Comparison of ENCODE assay signal across 7 mouse cellular contexts in the genomic region with DNA sequence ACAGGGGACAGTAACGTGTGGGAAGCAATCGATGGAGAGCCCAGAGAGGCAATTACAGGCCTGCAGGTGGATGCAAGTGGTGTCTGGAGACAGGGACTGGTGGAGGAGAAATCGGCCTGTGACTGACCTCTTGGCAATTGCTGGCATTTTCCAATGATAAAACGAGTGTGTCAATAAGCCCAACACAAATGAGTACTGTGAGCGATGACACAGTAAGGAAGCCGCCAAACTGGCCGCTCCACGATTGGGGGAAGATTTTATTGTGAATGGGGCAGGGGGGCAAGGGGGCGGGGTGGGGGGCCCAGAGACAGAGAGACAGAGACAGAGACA. TPM values are rescaled to one million over a fixed set of nuclear protein-coding genes. Genes with fewer than 3 reads are reported as not detected.
DNase-seq lines count a peak whose midpoint lies in the region; ATAC-seq and TF ChIP-seq lines count a peak whose summit lies in the region.

No protein-coding gene starts in this region.

- no peaks in the 10 kb centered on the region for H3K27me3 ChIP-seq in thymus, adult 2 months (ENCODE audit: control insufficient read depth, insufficient read depth, low read length)
- H3K27me3 ChIP-seq in forebrain, postnatal 0 days (ENCODE audit: insufficient read depth, low read length), result no peaks in the 10 kb centered on the region
- no peaks in the 10 kb centered on the region for H3K27me3 ChIP-seq in liver, embryonic 15.5 days

- no peak for TF ChIP-seq CTCF in thymus, adult 2 months (IDR thresholded peaks at IDR 0.05; ENCODE audit: borderline replicate concordance, control insufficient read depth, extremely low read depth, insufficient read depth, low read length, poor library complexity)
- no peak for TF ChIP-seq CTCF in forebrain, postnatal 0 days (IDR thresholded peaks at IDR 0.05; ENCODE audit: low read depth)

- 0 out of 2 replicates have a peak, but pooled peaks have one; percentile 10 for ATAC-seq in forebrain, postnatal 0 days
- no peak for ATAC-seq in liver, embryonic 15.5 days (ENCODE audit: insufficient read depth)
- ATAC-seq in monocyte, adult 5-6 weeks (replicated peaks; ENCODE audit: insufficient number of reproducible peaks, low FRiP score, low TSS enrichment, poor library complexity, severe bottlenecking), result no peak

- peak overlapping the region; percentile 73; the same call in 1 of the 2 replicates for H3K27ac ChIP-seq in thymus, adult 2 months (ENCODE audit: control insufficient read depth, insufficient read depth, low read length)
- H3K27ac ChIP-seq in forebrain, postnatal 0 days (ENCODE audit: low read depth, low read length), result no peak overlapping the region
- no peak overlapping the region for H3K27ac ChIP-seq in liver, embryonic 15.5 days (replicated peaks)

- 14% methylated on average over 9 of the region's 9 CpGs for WGBS in thymus, adult 2 months
- WGBS in forebrain, postnatal 0 days, result 11% methylated on average over 9 of the region's 9 CpGs
- WGBS in liver, embryonic 15.5 days (ENCODE audit: insufficient replicate concordance), result 8% methylated on average over 9 of the region's 9 CpGs

- H3K4me1 ChIP-seq in thymus, adult 2 months (replicated peaks; ENCODE audit: control insufficient read depth, insufficient read depth, low read length), result peaks cover 37% of the 10 kb centered on the region
- H3K4me1 ChIP-seq in forebrain, postnatal 0 days (ENCODE audit: insufficient read depth), result no peaks in the 10 kb centered on the region
- peaks cover 7% of the 10 kb centered on the region for H3K4me1 ChIP-seq in liver, embryonic 15.5 days (replicated peaks)

- DNase-seq in thymus, adult 2 months, result no peak
- DNase-seq in thymus, postnatal 0 days (ENCODE audit: low spot score), result no peak
- no peak for DNase-seq in forebrain, postnatal 0 days
- no peak for DNase-seq in spleen, postnatal 10 days (ENCODE audit: low spot score in 2 of 2)
- DNase-seq in layer of hippocampus, adult 18-20 months (ENCODE audit: low spot score in 2 of 2), result no peak

- no peak overlapping the region for H3K9ac ChIP-seq in forebrain, postnatal 0 days
- peak overlapping the region; percentile 26; the same call in 1 of the 2 replicates for H3K9ac ChIP-seq in liver, embryonic 15.5 days

- peak overlapping the region; percentile 54 for H3K4me2 ChIP-seq in forebrain, postnatal 0 days (ENCODE audit: low read depth)
- H3K4me2 ChIP-seq in liver, embryonic 15.5 days, result peak overlapping the region; percentile 67

- TF ChIP-seq POLR2A in thymus, adult 2 months (IDR thresholded peaks at IDR 0.05; ENCODE audit: control insufficient read depth, extremely low read depth, insufficient read depth, low read length, poor library complexity), result no peak

- no peaks in the 10 kb centered on the region for H3K36me3 ChIP-seq in thymus, adult 2 months (ENCODE audit: control insufficient read depth, insufficient read depth, low read length)
- H3K36me3 ChIP-seq in forebrain, postnatal 0 days (ENCODE audit: insufficient read depth), result no peaks in the 10 kb centered on the region
- no peaks in the 10 kb centered on the region for H3K36me3 ChIP-seq in liver, embryonic 15.5 days (replicated peaks)

- H3K4me3 ChIP-seq in thymus, adult 2 months (ENCODE audit: control insufficient read depth, insufficient read depth, low read length), result peak overlapping the region; percentile 51
- H3K4me3 ChIP-seq in forebrain, postnatal 0 days (ENCODE audit: low read depth, low read length), result peak overlapping the region; percentile 31
- H3K4me3 ChIP-seq in liver, embryonic 15.5 days (replicated peaks), result peak overlapping the region; percentile 59

- H3K9me3 ChIP-seq in forebrain, postnatal 0 days (ENCODE audit: low read length), result no peaks in the 10 kb centered on the region
- no peaks in the 10 kb centered on the region for H3K9me3 ChIP-seq in liver, embryonic 15.5 days (replicated peaks)

RNA-seq across cellular contexts. Expression of a gene that starts 32.0 kb away (rescaled TPM):
- 8.0 and 8.3 TPM in 2 replicates for polyA plus RNA-seq in thymus, adult 2 months (2012; rRNA removed)
- polyA plus RNA-seq in thymus, postnatal 0 days (2015; fragmentation: Nextera tagmentation; extraction: Ambion mirVana), result 9.2 and 9.7 TPM in 2 replicates
- total RNA-seq in forebrain, postnatal 0 days (2014; rRNA removed), result 0.92 and 1.1 TPM in 2 replicates
- polyA plus RNA-seq in forebrain, postnatal 0 days (2015; fragmentation: Nextera tagmentation; extraction: Ambion mirVana), result 0.77 and 1.4 TPM in 2 replicates
- 0.25 and 0.54 TPM in 2 replicates for polyA plus RNA-seq in liver, embryonic 15.5 days (2015; fragmentation: Nextera tagmentation; extraction: Ambion mirVana)
- total RNA-seq in monocyte, adult 5-6 weeks (2017), result 3.2 to 6.9 TPM (median 3.6 TPM) in 3 replicates
- total RNA-seq in layer of hippocampus, adult 18-20 months (2021), result 1 to 10 TPM; 3.9 to 4.2 TPM
